Mouse (Mus musculus) mouse embryonic stem cell (cell line): ENCODE results near the gene H2afy.

Experiments used
- in situ Hi-C, 2 experiments: fragments of 300-500 bp; cut with MboI; formaldehyde crosslinking; loops; 1 replicate in 1 of 2; 3 replicates in 1 of 2; pipeline ENCODE4 v1.14.3; 2019 to 2020; ENCODE audit warnings: low sequenced_read_pairs in 2 of 2, low pct_unique_long_range_greater_than_20kb in 1 of 2, mixed read lengths in 1 of 2; ENCODE audit not compliant: unreplicated experiment in 1 of 2

H2afy gene

DNA sequence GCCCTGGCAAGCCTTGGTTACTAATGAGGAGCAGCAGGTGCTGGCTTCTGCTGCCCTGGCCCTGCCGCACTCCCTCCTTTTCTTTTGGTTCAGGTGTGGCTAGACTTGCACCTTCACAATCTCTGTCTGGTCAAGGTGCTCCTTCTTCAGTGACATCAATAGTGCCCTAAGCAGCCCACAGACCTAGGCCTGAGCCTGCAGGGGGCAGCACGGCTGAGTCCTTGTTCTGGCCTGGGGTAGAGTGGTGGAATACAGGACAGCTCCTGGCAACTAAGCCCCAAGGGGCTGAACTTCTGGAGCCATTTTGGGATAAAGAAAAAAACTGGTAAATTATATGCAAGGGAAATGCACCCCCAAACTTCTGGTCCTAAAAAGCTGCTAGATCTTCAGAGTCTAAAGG, 45.6 kb downstream of the H2afy start:
- in situ Hi-C loops = no loop called here

- in situ Hi-C loops = no loop called here
These were observed 47.6 kb downstream of the H2afy start for GRCm38 (mm10) chr13:56088602-56089001.

- in situ Hi-C loops = no loop called here
These were observed 48.2 kb downstream of the H2afy start for GRCm38 (mm10) chr13:56087936-56088335.

- in situ Hi-C loops = no loop called here
These were observed 51.8 kb downstream of the H2afy start for GRCm38 (mm10) chr13:56084146-56084905.

GRCm38 (mm10) chr13:56081656-56082055, 54.5 kb downstream of the H2afy start:
- in situ Hi-C loops = no loop called here

- in situ Hi-C loops = no loop called here
These were observed 56.5 kb downstream of the H2afy start for GRCm38 (mm10) chr13:56079616-56080015.

DNA sequence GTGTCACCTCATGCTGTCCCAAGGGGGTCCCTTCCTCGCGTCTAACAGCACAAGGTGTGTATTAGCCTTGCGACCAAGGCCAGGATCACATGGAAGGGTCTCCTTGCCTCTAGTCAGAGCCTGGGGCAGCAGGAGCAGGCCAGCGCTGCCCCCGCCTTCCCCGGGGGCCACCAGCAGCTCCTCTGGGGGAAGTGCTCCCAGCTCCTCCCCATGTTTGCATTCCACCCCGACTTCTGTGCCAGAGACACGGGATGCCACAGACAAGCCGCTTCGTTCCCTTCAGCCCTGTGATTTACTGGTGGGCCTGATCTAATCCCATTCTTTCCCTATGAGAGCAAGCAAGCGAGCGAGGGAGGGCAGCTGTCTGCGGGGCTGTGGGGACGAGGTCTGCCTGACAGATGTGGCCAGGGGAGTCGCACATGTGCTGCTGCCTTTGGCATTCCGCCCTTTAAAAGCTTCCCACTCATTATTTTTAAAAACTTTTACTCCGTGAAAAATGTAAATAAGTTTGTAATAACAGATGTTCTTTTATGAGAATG, 57.4 kb downstream of the H2afy start:
- in situ Hi-C loops = no loop called here

GRCm38 (mm10) chr13:56075930-56076329, 60.2 kb downstream of the H2afy start:
- in situ Hi-C loops = no loop called here

DNA sequence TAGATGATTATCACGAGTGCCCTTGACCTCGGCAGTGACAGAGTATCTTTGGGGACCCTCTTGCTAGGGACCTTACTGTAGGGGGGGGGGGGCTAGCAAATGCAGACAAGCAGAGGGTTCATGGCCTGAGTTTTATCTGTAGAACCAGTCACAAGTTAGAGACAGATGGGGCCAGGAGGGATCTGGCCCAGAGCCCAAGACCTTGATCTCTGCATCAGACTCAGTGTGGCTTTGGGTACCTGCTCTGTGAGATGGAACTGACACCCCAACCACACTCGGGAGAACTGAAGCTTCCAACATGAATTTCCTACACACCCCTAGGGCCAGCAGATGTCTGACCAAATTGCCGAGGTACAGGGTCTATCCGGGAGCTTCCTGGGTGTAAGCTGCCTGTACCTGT, 63.0 kb downstream of the H2afy start:
- in situ Hi-C loops = no loop called here

- in situ Hi-C loops = no loop called here
These were observed 63.9 kb downstream of the H2afy start for GRCm38 (mm10) chr13:56072268-56072607.

DNA sequence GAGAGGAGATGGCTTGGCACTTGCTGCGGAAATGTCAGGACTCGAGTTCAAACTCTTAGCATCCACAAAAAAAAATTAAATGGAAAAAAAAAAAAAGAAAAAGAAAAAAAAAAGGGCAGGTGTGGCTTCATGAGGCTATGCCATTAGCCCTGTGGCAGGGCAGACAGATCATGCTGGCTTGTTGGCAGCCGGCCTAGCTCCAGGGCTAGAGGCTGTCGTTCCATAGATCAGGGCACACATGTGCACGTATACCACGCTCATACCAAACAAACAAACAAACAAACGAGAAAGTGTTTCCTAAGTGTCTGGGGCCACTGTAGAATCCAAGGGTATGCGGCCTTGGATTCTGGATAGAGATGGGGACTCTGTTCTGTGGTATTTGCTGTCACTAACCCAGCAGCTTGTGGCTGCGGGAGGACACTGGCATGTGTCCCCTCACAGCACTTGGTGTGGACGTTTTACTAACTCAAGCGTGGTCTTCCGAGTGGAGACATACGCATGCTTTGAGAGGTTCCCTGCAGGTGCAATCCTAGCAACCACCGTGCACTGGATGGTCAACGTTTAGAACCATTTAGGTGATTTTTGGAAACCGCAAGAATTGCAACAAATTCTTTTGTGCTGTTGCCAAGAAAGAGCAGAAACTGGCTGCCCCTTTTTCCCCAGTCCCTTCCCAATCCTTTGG, 64.4 kb downstream of the H2afy start:
- in situ Hi-C loops = no loop called here

- in situ Hi-C loops = no loop called here
These were observed 66.5 kb downstream of the H2afy start for GRCm38 (mm10) chr13:56069643-56070042.

GRCm38 (mm10) chr13:56068517-56068916, 67.6 kb downstream of the H2afy start:
- in situ Hi-C loops = no loop called here

- in situ Hi-C loops = no loop called here
These were observed 69.3 kb downstream of the H2afy start for GRCm38 (mm10) chr13:56066904-56067303.

- in situ Hi-C loops = no loop called here
These were observed 70.0 kb downstream of the H2afy start for GRCm38 (mm10) chr13:56066152-56066551.

GRCm38 (mm10) chr13:56057761-56058160, 78.4 kb downstream of the H2afy start:
- in situ Hi-C loops = no loop called here

- in situ Hi-C loops = no loop called here
These were observed 80.4 kb downstream of the H2afy start for GRCm38 (mm10) chr13:56055720-56056119.

DNA sequence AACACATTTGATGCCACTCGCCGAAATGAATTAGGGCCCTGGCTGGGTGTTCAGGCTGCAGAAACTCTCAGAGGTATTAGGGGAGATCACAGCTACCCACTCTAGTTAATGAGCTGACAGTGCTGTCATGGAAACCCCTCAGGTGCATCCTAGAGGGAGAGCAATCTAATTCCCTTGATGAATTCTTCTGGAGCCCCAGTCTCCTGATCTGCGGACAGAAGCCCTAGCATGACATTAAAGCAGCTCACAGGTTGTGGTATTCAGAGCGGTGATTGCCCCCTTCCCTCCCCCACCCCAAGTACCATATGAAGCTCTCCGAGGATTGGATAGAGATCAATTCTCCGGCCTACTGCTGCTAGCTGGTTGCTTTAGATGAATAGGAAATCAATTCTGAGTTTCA, 82.1 kb downstream of the H2afy start:
- in situ Hi-C loops = no loop called here

DNA sequence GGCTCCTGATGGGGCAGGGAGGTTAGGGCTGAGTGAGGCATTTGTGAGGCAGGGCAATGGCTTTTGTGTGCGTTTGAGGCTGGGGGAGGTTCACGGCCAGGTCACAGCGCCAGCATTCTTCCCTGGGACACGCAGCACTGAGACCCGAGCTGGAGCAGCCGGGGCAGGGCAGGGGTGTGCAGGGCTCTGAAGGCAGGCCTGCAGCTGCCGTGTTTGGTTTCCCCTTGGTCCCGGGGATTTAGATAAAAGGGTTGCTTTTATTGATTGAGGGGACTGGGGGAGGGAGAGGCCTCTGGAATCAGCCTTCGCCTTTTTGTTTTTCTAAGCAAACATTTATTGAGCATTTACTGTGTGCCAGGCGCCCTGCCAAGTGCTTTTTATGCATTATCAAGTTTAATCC, 83.4 kb downstream of the H2afy start:
- in situ Hi-C loops = no loop called here

DNA sequence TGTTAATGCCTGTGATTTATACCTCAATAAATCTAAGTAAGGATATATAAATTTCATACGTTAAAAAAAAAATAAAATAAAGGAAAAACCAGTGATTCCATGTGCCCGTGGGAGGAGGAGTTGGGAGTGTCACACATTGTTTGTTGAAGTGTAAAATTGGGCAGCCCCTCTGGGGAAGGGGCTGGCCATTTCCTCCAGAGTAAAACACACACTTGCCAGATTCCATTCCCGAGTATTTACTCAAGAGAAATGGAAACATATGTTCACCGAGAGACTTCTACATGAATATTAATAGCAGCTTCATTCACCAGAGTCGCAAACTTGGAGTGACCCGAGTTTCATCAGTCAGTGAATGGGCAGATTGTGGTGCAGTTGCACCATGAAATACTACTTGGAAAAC, 85.9 kb downstream of the H2afy start:
- in situ Hi-C loops = no loop called here
